Mouse (Mus musculus) layer of hippocampus, adult 18-20 months (tissue): ENCODE data around the gene Fbln1. TPM values are rescaled to one million over a fixed set of nuclear protein-coding genes. Genes with fewer than 3 reads are reported as not detected.
A peak's percentile ranks its signal among the peaks of the same experiment; 100 is the strongest.

Source experiments
- DNase-seq, 2 experiments: peaks; one replicate each; pipeline ENCODE4 v3.0.0; 2022; ENCODE audit warnings: low spot score in 2 of 2
- total RNA-seq, 2 experiments: library from RNA; stranded (reverse); gene quantifications; 2 replicates each; pipeline ENCODE4 v1.2.3; 2021

Fbln1 gene
- total RNA-seq, 2 experiments from 2014 or later, result 13.8 to 15.4 TPM

- DNase-seq, result no peak
Observed at GRCm38 (mm10) chr15:85233251-85233611, 27.5 kb downstream of the Fbln1 start.

GRCm38 (mm10) chr15:85233690-85234089 lies 27.9 kb downstream of the Fbln1 start:
- DNase-seq, result no peak

- DNase-seq, result no peak
Observed at GRCm38 (mm10) chr15:85238821-85239745, 33.3 kb downstream of the Fbln1 start.

GRCm38 (mm10) chr15:85240086-85240485 lies 34.3 kb downstream of the Fbln1 start:
- no peak for DNase-seq

- DNase-seq, result no peak
Observed at GRCm38 (mm10) chr15:85241856-85242255, 36.1 kb downstream of the Fbln1 start.

- no peak for DNase-seq
Observed at GRCm38 (mm10) chr15:85244414-85245161, 38.8 kb downstream of the Fbln1 start.

GRCm38 (mm10) chr15:85245241-85246010 lies 39.7 kb downstream of the Fbln1 start:
- no peak for DNase-seq

GRCm38 (mm10) chr15:85246016-85246415 lies 40.3 kb downstream of the Fbln1 start:
- no peak for DNase-seq

GRCm38 (mm10) chr15:85246936-85247335 lies 41.2 kb downstream of the Fbln1 start:
- no peak for DNase-seq

- no peak for DNase-seq
Observed at GRCm38 (mm10) chr15:85248311-85248710, 42.6 kb downstream of the Fbln1 start.

- peak; percentile 66 to 89 for DNase-seq
Observed at GRCm38 (mm10) chr15:85249252-85249651, 43.5 kb downstream of the Fbln1 start.

- DNase-seq, result no peak
Observed at GRCm38 (mm10) chr15:85250436-85250835, 44.7 kb downstream of the Fbln1 start.

GRCm38 (mm10) chr15:85252476-85252875 lies 46.7 kb downstream of the Fbln1 start:
- DNase-seq, result no peak

- DNase-seq, result peak in 1 of 2 experiments; percentile 56
Observed at GRCm38 (mm10) chr15:85257775-85258429, 52.2 kb downstream of the Fbln1 start.

- peak; percentile 37 to 59 for DNase-seq
Observed at GRCm38 (mm10) chr15:85262805-85263204, 57.1 kb downstream of the Fbln1 start.

GRCm38 (mm10) chr15:85266729-85267434 lies 61.1 kb downstream of the Fbln1 start:
- DNase-seq, result peak; percentile 80 to 96

GRCm38 (mm10) chr15:85267891-85268290 lies 62.1 kb downstream of the Fbln1 start:
- DNase-seq, result no peak

GRCm38 (mm10) chr15:85272988-85273387 lies 67.2 kb downstream of the Fbln1 start:
- no peak for DNase-seq

GRCm38 (mm10) chr15:85277221-85277620 lies 71.5 kb downstream of the Fbln1 start:
- DNase-seq, result no peak

- no peak for DNase-seq
Observed at GRCm38 (mm10) chr15:85278986-85279385, 73.2 kb downstream of the Fbln1 start.
